Mouse (Mus musculus): ENCODE data around the gene Tmed10.

DNA sequence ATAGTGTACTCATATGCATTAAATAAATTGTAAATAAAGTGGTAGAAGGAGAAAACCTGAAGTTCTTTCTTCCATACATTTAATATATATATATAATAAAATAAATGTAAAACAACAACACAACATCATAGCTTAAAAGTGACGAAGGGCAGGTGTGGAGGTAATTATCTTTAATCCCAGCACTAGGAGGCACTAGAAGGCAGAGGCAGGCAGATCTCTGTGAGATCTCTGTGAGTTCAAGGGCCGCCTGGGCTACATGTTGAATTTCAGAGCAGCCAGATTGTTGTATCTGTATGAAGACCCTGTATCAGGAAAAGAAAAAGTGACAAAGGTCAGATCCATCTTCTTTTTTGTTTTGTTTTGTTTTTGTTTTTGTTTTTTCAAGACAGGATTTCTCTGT, 3.6 kb upstream of the Tmed10 start:
- peak; percentile 33 for TF ChIP-seq CTCF (IDR thresholded peaks at IDR 0.05; ENCODE audit: low read depth)
- TF ChIP-seq EP300 (IDR thresholded peaks at IDR 0.05; ENCODE audit: low read depth) = no peak
